Mouse (Mus musculus) spleen, postnatal 14 days (tissue): Measurements from ENCODE around the gene Rnf44.

ENCODE experiments used
- DNase-seq, 2 experiments: peaks; one replicate each; pipeline ENCODE4 v3.0.0; 2021 to 2022; ENCODE audit warnings: low spot score in 2 of 2

The Rnf44 gene

DNA sequence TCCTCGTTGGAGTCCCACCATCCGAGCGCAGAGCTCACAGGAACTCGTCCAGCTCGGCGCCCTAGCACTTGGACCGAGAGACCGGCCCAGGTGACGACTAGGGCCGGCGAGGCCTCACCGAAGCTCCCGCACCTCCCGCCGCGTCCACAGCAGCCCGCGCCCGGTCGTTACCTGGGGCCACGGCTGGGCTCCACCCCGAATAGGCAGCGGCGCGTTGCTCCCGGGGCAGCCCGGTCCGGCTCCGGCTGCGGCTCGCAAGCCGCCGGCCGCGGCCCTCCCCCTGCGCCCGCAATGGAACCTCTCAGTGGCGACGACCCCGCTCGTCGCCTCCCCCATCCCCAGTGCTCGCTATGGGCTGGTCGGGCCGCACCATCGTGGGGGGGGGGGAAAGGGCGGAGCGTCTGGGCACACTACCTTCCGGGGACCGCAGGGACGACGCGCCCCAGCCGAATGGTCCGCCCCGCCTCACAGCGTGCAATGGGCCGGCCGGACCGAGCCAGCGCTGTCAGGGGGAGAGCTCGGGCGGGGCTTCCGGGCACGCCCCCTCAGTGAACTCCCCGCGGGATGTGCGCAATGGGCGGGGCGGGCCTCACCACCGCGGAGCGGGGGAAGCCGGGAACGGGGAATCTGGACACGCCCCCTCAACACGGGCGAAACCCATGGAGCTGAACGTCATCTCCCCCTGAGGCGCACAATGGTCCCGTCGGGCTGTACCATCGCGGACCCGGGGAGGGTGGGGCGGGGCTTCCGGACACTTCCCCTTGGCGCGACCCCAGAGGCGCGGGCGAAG lies at the start of gene Rnf44:
TSS of gene Rnf44 (minus strand) at position 350 of the 790 bp plus-strand sequence.
- peak; percentile 96 to 97 for DNase-seq

DNA sequence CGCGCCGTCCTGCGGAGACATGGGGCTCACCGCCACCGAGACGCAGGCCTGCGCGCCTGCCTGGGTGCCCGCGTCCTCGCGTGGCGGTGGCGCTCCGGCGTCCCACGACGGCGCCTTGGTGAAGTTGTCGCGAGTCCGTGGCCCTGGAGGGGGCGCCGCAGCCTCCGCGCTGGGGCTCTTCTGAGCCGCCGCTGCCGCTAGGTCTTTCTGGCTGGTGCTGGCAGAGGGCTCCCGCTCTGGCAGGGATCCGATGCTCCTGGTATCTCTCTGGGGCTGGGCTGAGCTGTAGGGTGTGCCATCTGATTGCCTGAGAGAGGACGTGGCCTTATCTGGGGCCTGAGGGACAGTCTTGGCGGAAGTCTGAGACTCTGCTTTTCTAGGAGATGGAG lies 44.5 kb upstream of the Rnf44 start:
- no peak for DNase-seq

- DNase-seq, result no peak
Measured at GRCm38 (mm10) chr13:54737488-54738212, 43.9 kb upstream of the Rnf44 start.

DNA sequence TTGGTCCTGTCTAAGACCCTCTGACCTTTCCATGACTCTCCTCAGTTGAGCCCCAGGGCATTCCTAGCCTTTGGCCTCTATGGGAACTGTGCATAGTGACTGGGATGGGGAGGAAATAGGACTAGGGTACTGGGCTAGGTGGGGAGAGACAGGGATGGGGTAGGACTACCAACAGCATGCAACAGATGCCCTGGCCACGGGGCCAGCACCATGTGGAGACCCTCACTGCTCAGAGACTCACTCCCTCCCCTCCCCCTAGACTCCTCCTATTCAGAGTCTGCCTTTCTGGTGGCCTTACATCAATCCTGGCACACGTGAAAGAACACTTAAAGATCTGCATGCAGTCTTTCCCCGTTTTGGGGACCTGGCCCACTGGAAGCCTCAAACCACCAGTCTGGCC lies 43.2 kb upstream of the Rnf44 start:
- no peak for DNase-seq

DNA sequence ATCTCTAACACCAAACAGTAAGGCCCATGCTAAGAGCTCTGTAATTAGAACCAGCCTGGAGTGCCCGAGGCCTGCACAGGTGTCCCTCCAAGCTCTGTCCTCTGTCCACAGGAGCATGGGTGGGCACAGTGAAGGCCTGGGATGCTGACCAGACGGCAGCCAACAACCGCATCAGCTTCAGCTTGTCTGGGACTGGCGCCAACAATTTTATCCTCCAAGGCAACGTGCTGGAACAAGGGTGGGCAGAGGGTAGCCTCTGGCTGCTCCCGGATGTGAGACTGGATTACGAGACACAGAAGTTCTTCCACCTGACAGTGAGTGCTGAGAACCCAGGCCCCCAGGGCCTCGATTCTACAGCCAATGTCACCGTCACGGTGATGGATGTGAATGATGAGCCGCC lies 32.4 kb upstream of the Rnf44 start:
- no peak for DNase-seq

GRCm38 (mm10) chr13:54723143-54723542 lies 29.4 kb upstream of the Rnf44 start:
- no peak for DNase-seq

DNA sequence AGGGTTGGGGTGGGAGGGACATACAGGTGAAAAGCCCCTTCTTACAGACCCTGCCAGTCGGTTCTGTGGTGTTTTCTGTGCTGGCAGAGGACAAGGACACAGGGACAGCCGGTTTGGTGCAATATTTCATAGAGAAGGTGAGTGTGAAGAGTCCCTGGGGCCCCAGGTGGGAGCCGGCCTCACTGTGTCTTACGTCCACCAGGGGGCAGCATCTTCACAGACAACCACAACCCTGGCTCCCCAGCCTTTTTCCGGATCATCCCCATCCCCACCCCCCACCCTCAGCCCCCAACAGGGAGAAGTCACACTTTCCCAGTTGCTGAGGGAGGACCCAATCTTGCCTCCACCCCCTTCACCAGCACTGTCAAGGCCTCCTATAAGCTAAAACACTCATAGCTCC lies 23.2 kb upstream of the Rnf44 start:
- DNase-seq, result peak in 1 of 2 experiments; percentile 32

DNA sequence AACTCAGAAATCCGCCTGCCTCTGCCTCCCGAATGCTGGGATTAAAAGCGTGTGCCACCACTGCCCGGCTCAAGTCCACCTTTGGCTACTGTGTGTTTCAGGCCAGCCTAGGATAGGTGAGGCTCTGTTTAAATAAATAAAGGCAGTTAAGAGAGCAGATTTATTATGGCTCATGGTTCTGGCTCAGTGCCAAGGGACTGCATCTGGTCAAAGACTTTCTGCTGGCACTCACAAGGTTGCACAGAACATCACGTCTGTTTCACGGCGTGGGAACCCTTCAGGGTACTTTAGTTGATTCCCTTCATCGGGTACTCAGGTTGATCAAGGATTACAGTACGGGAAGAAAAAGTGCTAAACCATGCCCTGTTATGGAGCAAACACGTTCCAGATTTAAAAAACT lies 21.3 kb upstream of the Rnf44 start:
- no peak for DNase-seq

DNA sequence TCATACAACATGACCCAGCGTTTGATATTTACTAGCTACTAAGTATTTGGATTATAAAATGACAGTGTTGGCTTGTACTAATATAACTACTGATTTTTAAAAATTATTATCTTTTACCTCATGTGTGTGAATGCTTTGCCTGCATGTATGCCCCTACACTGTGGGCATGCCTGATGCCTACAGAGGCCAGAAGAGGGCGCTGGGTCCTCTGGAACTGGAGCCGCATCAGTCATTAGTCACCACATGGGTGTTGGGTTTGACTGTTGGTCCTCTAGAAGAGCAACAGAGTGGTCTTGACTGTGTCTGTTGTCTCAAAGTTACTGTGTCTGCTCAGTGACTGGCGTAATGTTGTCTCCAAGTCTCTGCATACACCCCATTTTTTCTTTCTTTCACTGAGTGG lies 20.7 kb upstream of the Rnf44 start:
- no peak for DNase-seq

GRCm38 (mm10) chr13:54710866-54711265 lies 17.2 kb upstream of the Rnf44 start:
- no peak for DNase-seq

DNA sequence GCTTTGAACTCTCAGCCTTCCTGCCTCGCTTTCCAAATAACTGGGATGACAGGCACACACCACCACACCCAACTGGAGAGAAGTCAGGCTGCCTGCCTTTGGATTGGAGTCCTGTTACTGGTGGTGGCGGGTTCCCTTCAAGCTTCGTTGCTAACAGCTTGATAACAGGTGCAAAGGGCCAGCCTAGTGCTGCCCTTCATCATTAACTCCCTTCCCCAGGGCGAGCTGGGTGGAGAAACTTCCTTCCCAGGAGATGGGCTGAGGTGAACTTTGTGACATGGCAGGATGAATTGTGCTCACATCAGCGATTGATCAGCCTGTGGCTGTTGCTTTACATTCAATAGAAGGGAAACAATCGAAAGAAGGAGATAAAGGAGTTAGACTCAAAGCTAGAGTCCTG lies 11.2 kb upstream of the Rnf44 start:
- no peak for DNase-seq

DNA sequence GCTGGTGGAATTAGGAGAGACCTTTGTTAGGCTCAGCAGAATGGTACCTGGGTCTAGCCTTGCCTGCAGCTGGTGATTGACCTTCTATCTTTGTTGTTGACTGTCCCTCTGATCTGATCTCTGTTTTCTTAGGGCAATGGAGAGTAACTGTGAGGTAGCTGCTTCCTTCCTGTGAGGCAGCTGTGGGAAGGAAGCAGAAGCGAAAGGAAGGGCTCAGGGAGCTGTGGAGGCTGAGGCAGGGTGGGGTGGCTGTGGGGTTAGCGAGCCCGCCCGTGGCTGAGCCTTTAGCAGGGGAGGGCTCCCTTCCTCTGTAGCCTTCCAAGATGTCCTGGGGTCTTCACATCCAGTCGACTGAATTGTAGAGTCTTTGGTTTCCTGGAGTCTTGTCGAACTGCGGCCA lies 8.8 kb upstream of the Rnf44 start:
- DNase-seq, result no peak

DNA sequence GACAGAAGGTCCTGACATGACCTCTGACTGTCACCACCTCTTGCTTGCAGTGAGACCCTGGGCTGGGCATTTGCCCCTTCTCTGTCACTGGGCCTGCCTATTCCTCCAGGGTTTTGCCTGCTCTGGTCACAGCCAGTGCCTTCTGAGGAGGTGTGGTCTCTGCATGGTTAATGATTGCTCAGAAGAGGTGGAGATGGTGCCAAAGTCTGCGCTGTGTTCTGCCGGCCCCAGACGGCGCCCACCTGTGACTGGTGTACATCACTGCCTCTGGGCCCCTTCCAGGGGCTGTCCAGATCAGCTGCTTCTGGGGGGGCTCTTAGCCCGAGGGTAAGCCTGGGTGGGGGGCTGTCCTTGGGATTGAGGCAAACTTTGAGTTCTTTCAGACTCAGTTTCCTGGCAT lies 7.5 kb upstream of the Rnf44 start, which contains the start of gene Cdhr2:
TSS of gene Cdhr2 (plus strand) at position 219 of the 400 bp plus-strand sequence.
- DNase-seq, result no peak

GRCm38 (mm10) chr13:54695479-54696230 lies 1.9 kb upstream of the Rnf44 start:
- DNase-seq, result no peak

GRCm38 (mm10) chr13:54694348-54695060 lies 797 bp upstream of the Rnf44 start:
- peak; percentile 77 to 83 for DNase-seq

- no peak for DNase-seq
Measured at GRCm38 (mm10) chr13:54692711-54693557, 773 bp downstream of the Rnf44 start.

GRCm38 (mm10) chr13:54691737-54692136 lies 2.0 kb downstream of the Rnf44 start:
- DNase-seq, result peak in 1 of 2 experiments; percentile 38

DNA sequence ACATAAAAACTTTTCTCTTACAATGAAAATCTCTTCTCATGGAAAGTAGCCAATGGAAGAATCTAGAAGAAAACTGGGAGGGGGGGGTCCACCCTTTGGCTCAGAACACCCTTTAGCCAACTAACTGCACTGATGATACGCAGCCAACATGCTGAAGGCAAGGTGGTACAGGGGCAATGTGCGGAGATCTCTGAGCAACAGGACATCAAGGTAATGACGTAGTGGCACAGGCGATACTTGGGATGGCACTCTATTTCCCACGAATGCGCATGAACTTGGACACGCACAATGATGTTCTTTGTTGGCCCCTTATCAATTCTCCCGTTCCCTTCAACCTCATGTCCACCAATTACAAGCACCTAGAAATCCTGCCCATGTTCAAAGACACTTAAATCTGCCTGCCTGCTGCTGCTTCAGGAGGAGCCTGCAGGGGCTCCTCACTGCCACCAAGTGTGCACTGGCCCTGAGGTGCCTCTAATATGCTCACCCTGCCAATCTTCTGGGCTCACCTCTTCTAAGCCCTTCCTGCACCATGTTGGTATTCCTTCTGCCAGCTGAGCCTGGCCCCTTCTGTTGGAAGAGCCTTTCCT lies 3.5 kb downstream of the Rnf44 start:
- DNase-seq, result no peak

GRCm38 (mm10) chr13:54687575-54688424 lies 5.9 kb downstream of the Rnf44 start:
- DNase-seq, result peak; percentile 91 to 95
